Mouse (Mus musculus) kidney, adult 9 months (tissue): ENCODE results near the gene Stim1.
"Not testable (repeated sequence)": the region's sequence is repeated elsewhere in the genome, so short reads cannot be mapped to it uniquely, and the experiment has no call there.

ENCODE experiments used
- DNase-seq: peaks from one replicate; pipeline ENCODE4 v3.0.0; 2022

Stim1 gene

DNA sequence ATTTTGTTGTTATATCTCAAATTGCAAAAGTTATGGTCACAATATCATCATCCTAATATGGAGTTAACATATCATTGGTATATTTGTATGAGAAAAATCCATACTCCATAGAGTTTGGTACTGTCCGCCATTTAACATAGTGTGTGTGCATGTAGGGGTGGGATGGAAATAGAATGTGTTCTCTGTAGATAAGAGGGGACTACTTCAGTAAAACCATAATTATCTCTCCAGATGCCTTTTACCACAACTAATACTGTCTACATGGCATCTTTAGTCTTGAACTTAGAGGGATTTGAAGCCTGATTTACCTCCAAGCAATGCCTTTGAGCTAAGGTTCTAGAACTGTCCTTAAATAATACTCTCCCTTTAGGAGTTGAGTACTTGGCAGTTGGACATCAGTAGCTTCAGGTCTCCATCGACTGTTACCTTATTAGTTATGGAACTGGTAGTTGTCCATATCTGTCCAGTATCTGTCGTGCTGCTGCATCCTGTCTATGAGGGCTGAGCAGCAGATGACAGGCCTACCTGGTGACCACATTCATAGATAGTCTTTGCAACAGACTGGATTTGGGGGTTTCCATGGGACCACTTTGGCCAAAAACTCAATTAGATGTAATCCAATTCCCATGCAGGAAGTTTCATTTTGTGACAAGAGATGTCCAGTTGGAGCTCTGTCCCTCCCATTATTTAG is 105.9 kb downstream of the Stim1 start:
- no peak for DNase-seq

GRCm38 (mm10) chr7:102383221-102383620 is 115.6 kb downstream of the Stim1 start:
- DNase-seq: no peak

GRCm38 (mm10) chr7:102385973-102386372 is 118.4 kb downstream of the Stim1 start:
- no peak for DNase-seq

- DNase-seq: no peak
These were observed 121.5 kb downstream of the Stim1 start for GRCm38 (mm10) chr7:102389082-102389481.

- no peak for DNase-seq
These were observed 126.3 kb downstream of the Stim1 start for GRCm38 (mm10) chr7:102393898-102394297.

DNA sequence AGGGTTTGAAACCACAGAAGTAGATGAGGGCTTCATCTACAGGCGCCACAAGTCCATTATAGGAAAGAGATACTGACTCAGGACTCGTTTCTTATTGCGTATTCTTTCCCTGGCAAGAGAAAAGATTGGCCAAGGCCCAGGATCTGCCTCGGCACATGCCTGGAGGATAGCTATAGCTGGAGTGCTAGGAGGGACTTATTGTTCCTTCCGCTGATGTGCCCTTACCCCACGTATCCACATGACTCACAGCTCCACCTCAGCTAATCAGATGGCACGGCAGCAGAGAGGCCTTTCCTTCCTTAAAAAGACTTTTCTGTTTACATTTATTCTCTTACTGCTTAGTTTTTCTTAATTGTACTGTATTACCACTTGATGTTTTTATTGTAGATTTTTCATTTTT is 128.3 kb downstream of the Stim1 start:
- DNase-seq: no peak

- DNase-seq: no peak
These were observed 128.7 kb downstream of the Stim1 start for GRCm38 (mm10) chr7:102396331-102396730.

GRCm38 (mm10) chr7:102399180-102399731 is 131.7 kb downstream of the Stim1 start:
- no peak for DNase-seq

GRCm38 (mm10) chr7:102404118-102404517 is 136.5 kb downstream of the Stim1 start:
- DNase-seq: no peak

DNA sequence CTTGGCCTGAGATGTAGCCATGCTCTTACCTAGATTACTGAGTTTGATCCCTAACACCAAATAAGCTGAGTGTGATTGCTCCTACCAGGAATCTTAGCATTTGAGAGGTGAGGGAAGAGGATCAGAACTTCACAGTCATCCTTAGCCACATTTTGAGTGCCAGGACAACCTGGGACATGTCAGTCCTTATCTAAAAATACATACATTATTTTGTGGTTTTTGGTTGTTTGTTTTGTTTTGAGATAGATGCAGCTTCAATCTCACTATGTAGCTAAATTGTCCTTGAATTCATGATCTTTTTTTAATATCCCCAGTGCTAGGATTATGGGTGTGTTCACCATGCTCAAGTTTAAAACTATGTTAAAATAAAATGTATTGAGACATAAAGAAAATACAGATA is 139.8 kb downstream of the Stim1 start:
- DNase-seq: no peak

DNA sequence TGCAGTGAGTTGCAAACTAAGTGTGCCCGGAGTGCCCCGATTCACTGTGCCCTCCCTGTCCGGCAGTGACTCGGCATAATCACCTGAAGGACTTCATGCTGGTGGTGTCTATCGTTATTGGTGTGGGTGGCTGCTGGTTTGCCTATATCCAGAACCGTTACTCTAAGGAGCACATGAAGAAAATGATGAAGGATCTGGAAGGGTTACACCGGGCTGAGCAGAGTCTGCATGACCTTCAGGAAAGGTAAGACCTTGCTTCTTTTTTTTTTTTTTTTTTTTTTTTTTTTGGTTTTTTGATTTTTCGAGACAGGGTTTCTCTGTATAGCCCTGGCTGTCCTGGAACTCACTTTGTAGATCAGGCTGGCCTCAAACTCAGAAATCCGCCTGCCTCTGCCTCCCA is 147.7 kb downstream of the Stim1 start:
- not testable (repeated sequence) for DNase-seq

DNA sequence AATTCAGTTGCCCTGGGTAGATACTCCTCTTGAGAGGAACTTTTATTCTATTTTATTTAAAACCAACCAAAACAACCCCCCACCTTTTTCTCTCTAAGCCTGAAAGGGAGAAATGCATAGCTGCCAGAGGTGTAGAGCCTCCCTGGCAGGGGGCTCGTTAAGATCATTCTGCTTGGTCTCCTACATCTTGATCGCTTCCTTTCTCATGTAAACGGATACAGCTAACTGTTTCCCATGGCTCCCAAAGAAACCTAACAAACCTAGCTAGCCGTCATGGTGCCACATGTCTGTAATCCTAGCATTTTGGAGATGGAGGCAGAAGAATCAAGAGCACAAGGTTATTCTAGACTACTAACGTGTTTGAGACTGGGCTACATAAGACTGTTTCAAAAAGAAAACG is 148.2 kb downstream of the Stim1 start:
- no peak for DNase-seq

DNA sequence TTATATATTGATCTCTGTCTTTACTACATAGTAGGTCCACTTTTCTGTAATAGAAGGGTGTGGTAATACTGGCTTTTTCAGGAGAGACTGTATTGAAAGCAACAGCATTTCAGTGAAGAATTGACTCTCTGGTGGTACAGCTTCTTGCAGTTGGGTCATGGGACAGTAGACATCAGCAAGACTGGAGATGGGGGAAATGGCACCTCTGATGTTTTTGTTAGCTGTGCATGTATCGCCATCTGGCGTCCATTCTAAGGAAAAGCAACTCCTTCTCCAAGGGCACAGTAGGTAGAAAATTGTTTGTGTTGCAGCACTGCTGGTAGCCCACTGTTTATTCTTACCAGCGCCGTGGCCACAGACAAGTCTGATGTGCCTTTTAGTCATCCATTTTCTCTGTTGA is 149.8 kb downstream of the Stim1 start:
- DNase-seq: peak; percentile 58

DNA sequence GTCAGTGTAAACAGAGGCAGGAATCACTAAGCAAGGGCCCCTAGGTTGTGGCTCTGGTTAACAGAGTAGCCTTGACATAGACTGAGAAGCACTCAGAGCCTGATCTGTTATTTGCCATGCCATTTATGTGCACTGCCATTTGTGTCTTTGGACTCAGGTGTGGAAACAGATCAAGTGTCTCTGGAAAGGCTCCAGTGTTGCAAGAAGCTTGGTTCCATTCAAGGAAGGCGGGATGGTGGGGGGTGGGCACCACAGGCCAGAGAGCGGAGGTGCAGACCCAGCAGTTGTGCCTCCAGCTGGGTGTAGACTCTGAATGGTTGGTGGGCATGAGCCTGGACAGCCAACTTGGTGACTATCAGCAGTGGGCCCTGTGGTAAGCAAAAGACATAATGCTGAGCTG is 154.4 kb downstream of the Stim1 start:
- no peak for DNase-seq

GRCm38 (mm10) chr7:102425933-102426685 is 158.5 kb downstream of the Stim1 start:
- no peak for DNase-seq

- DNase-seq: no peak
These were observed 166.7 kb downstream of the Stim1 start for GRCm38 (mm10) chr7:102434344-102434743.

DNA sequence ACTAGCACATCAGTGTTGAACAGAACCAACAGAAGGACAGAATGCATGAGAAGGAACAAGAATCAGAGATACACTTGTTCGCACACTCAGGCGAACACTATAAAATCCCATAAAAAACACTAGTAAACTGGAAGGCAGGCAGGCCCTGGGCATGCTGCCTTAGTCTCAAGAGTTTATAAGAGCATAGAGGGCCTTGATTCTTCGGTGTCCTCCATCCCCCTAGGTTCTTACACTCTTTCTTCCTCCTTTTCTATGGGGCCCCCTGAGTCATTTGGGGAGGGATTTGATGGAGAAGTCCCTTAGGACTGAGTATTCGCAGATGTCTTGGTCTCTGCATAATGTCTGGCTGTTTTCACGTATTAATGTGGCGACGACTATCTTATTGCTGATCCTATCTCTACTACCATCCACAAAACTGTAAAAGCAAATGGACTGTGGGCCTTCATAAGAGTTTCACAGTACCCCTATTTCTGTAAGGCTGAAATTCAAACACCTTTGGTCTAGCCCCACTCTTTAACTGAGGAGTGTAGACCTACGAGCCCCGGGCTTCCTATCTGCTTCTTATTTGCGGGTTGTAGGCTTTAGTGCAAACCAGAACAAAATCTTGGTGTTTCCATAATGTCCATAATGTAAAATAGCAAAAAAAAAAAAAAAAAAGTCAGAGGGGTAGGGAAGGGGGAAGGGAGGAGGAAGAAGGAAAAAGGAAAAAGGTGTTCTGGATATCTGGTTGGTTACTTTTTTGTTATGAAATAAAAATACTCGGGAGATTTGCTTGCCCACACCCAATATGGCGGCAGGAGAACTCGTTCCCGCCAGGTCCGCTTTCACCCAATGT is 173.4 kb downstream of the Stim1 start:
- peak; percentile 6 for DNase-seq

- DNase-seq: peak; percentile 96
These were observed 174.2 kb downstream of the Stim1 start, which contains the start of gene Rrm1 for GRCm38 (mm10) chr7:102441657-102442391. Gene Rrm1 (plus strand): TSS chr7:102441695.

GRCm38 (mm10) chr7:102442432-102442831 is 174.8 kb downstream of the Stim1 start:
- DNase-seq: no peak

GRCm38 (mm10) chr7:102444301-102444700 is 176.7 kb downstream of the Stim1 start:
- no peak for DNase-seq

- no peak for DNase-seq
These were observed 178.8 kb downstream of the Stim1 start for GRCm38 (mm10) chr7:102446438-102446837.

DNA sequence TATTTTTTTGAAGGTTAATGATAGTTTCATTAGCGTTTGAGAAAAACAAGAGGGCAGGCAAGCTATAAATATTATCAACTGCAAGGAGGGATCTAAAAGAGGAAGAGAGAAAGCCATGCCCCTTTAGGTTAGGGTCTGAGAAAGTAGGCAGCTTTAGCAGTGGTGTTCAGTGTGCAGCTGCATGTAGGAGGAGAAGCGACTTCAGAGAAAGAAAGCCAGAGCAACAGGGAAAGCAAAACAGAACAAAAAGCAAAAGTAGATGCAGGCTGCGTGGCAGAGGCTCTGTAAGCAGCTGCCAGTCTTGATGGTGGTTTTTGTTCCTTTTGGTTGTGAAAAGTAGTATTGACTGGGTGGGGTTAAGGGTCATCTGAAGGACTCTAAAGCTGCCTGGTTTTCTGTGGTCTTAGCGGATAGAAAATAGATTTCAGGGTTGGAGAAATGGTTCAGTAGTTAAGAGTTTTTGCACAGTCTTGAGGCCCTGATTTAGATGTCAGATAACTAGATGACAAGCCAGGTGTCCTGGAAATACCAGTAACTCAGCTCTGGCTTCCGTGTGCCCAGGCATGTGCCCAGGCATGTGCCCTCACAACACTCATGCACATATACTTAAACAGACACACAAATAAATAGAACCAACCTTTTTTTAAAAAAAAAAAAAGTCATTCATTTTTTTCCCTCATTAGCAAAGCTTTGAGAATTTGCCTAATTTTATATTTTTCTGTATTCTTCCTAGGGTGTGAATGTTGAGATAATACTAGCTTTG is 191.2 kb downstream of the Stim1 start:
- no peak for DNase-seq
